Mouse (Mus musculus) cortical plate, adult 2 months (tissue): Measurements from ENCODE around the gene Kif16b.

Experiments used
- CTCF ChIP-seq: fragments of 200-500 bp; IDR thresholded peaks from 2 replicates; pipeline ENCODE4 v1.5.1; 2011; ENCODE audit warnings: mild to moderate bottlenecking, control low read depth, low read length; ENCODE audit not compliant: insufficient read depth; ENCODE audit errors: extremely low read depth
- POLR2A ChIP-seq: fragments of 200-500 bp; IDR thresholded peaks from 2 replicates; pipeline ENCODE4 v1.6.1; 2011; ENCODE audit warnings: mild to moderate bottlenecking, low read length, control low read depth; ENCODE audit not compliant: insufficient read depth; ENCODE audit errors: extremely low read depth

GRCm38 (mm10) chr2:142603210-142603609, 298.1 kb downstream of the Kif16b start:
- TF ChIP-seq CTCF (no peak), POLR2A (no peak)
